Mouse (Mus musculus): ENCODE data around the gene Olfr1229. TPM values are rescaled to one million over a fixed set of nuclear protein-coding genes. Genes with fewer than 3 reads are reported as not detected.

The Olfr1229 gene
- polyA plus RNA-seq (2015; fragmentation: Nextera tagmentation; extraction: Ambion mirVana) = not detected in 2 replicates

- no peak for ATAC-seq (ENCODE audit: insufficient number of reproducible peaks, low FRiP score, low TSS enrichment, low read depth)
- no peaks in the 10 kb centered on the region for H3K27me3 ChIP-seq
- H3K4me2 ChIP-seq (replicated peaks) = no peak within 1 kb of the TSS
- no peaks in the 10 kb centered on the region for H3K36me3 ChIP-seq
- H3K4me1 ChIP-seq = no peaks in the 10 kb centered on the region
- H3K9me3 ChIP-seq (replicated peaks) = no peaks in the 10 kb centered on the region
- no peak within 1 kb of the TSS for H3K27ac ChIP-seq (replicated peaks)
- WGBS = 76% methylated on average over 2 of the region's 2 CpGs
- no peak within 1 kb of the TSS for H3K9ac ChIP-seq
- H3K4me3 ChIP-seq (replicated peaks) = no peak within 1 kb of the TSS
These were observed at the start of gene Olfr1229 for GRCm38 (mm10) chr2:89287914-89288313. Gene Olfr1229 (minus strand): TSS chr2:89288014.

GRCm38 (mm10) chr2:89329575-89329974 is 41.8 kb upstream of the Olfr1229 start, which contains the start of gene Olfr1232:
Gene Olfr1232 (minus strand): TSS chr2:89329675.
- Histone ChIP-seq H3K27ac (replicated peaks) (no peak within 1 kb of the TSS), H3K4me3 (replicated peaks) (no peak within 1 kb of the TSS), H3K9ac (no peak within 1 kb of the TSS), H3K4me2 (replicated peaks) (no peak within 1 kb of the TSS), H3K36me3 (no peaks in the 10 kb centered on the region), H3K9me3 (replicated peaks) (no peaks in the 10 kb centered on the region), H3K4me1 (no peaks in the 10 kb centered on the region), H3K27me3 (no peaks in the 10 kb centered on the region)
- no peak for ATAC-seq (ENCODE audit: insufficient number of reproducible peaks, low FRiP score, low TSS enrichment, low read depth)

GRCm38 (mm10) chr2:89306974-89307373 is 19.2 kb upstream of the Olfr1229 start, which contains the start of gene Olfr1231:
Gene Olfr1231 (minus strand): TSS chr2:89307074.
- Histone ChIP-seq H3K36me3 (no peaks in the 10 kb centered on the region), H3K27ac (replicated peaks) (no peak within 1 kb of the TSS), H3K27me3 (no peaks in the 10 kb centered on the region), H3K9ac (no peak within 1 kb of the TSS), H3K9me3 (replicated peaks) (no peaks in the 10 kb centered on the region), H3K4me3 (replicated peaks) (no peak within 1 kb of the TSS), H3K4me1 (no peaks in the 10 kb centered on the region), H3K4me2 (replicated peaks) (no peak within 1 kb of the TSS)
- 71% methylated on average over 2 of the region's 2 CpGs for WGBS
- no peak for ATAC-seq (ENCODE audit: insufficient number of reproducible peaks, low FRiP score, low TSS enrichment, low read depth)

GRCm38 (mm10) chr2:89297168-89297567 is 9.4 kb upstream of the Olfr1229 start, which contains the start of gene Olfr1230:
Gene Olfr1230 (minus strand): TSS chr2:89297268.
- Histone ChIP-seq H3K27ac (replicated peaks) (no peak within 1 kb of the TSS), H3K4me1 (no peaks in the 10 kb centered on the region), H3K9ac (no peak within 1 kb of the TSS), H3K4me3 (replicated peaks) (no peak within 1 kb of the TSS), H3K27me3 (no peaks in the 10 kb centered on the region), H3K9me3 (replicated peaks) (no peaks in the 10 kb centered on the region), H3K36me3 (no peaks in the 10 kb centered on the region), H3K4me2 (replicated peaks) (no peak within 1 kb of the TSS)
- 89% methylated on average over 1 of the region's 1 CpGs for WGBS
- ATAC-seq (ENCODE audit: insufficient number of reproducible peaks, low FRiP score, low TSS enrichment, low read depth) = no peak

- Histone ChIP-seq H3K27ac (replicated peaks) (no peak within 1 kb of the TSS), H3K4me3 (replicated peaks) (no peak within 1 kb of the TSS), H3K4me2 (replicated peaks) (no peak within 1 kb of the TSS), H3K36me3 (no peaks in the 10 kb centered on the region), H3K9ac (no peak within 1 kb of the TSS), H3K4me1 (no peaks in the 10 kb centered on the region), H3K9me3 (replicated peaks) (no peaks in the 10 kb centered on the region), H3K27me3 (no peaks in the 10 kb centered on the region)
- no peak for ATAC-seq (ENCODE audit: insufficient number of reproducible peaks, low FRiP score, low TSS enrichment, low read depth)
These were observed 33.9 kb downstream of the Olfr1229 start, which contains the start of gene Olfr1228 for GRCm38 (mm10) chr2:89253962-89254361. Gene Olfr1228 (minus strand): TSS chr2:89254062.

Other genes with a start within 250 kb of the Olfr1229 start
- gene Olfr1218, start 226.8 kb downstream of the Olfr1229 start, polyA plus RNA-seq (2015; fragmentation: Nextera tagmentation; extraction: Ambion mirVana) = not detected in 2 replicates
- gene Olfr1219, start 204.5 kb downstream of the Olfr1229 start, polyA plus RNA-seq (2015; fragmentation: Nextera tagmentation; extraction: Ambion mirVana) = not detected in 2 replicates
- gene Olfr1220, start 181.2 kb downstream of the Olfr1229 start, polyA plus RNA-seq (2015; fragmentation: Nextera tagmentation; extraction: Ambion mirVana) = not detected in 2 replicates
- gene Olfr1221, start 170.7 kb downstream of the Olfr1229 start, polyA plus RNA-seq (2015; fragmentation: Nextera tagmentation; extraction: Ambion mirVana) = 0.24 TPM in 1 of 2 replicates, not detected in the other
- gene Olfr1222, start 155.0 kb downstream of the Olfr1229 start, polyA plus RNA-seq (2015; fragmentation: Nextera tagmentation; extraction: Ambion mirVana) = 0.05 TPM in 1 of 2 replicates, not detected in the other
- not detected in 2 replicates for gene Olfr1223, start 136.5 kb downstream of the Olfr1229 start, polyA plus RNA-seq (2015; fragmentation: Nextera tagmentation; extraction: Ambion mirVana)
- not detected in 2 replicates for gene Olfr1224-ps1, start 123.9 kb downstream of the Olfr1229 start, polyA plus RNA-seq (2015; fragmentation: Nextera tagmentation; extraction: Ambion mirVana)
- not detected in 2 replicates for gene Olfr1225, start 113.3 kb downstream of the Olfr1229 start, polyA plus RNA-seq (2015; fragmentation: Nextera tagmentation; extraction: Ambion mirVana)
- gene Olfr1226, start 88.0 kb downstream of the Olfr1229 start, polyA plus RNA-seq (2015; fragmentation: Nextera tagmentation; extraction: Ambion mirVana) = not detected in 2 replicates
- gene Olfr1228, start 34.0 kb downstream of the Olfr1229 start, polyA plus RNA-seq (2015; fragmentation: Nextera tagmentation; extraction: Ambion mirVana) = not detected in 2 replicates
- gene Olfr1230, start 9.3 kb upstream of the Olfr1229 start, polyA plus RNA-seq (2015; fragmentation: Nextera tagmentation; extraction: Ambion mirVana) = not detected in 2 replicates
- gene Olfr1231, start 19.1 kb upstream of the Olfr1229 start, polyA plus RNA-seq (2015; fragmentation: Nextera tagmentation; extraction: Ambion mirVana) = 0.11 TPM in 1 of 2 replicates, not detected in the other
- not detected in 2 replicates for gene Olfr1232, start 41.7 kb upstream of the Olfr1229 start, polyA plus RNA-seq (2015; fragmentation: Nextera tagmentation; extraction: Ambion mirVana)
- gene Olfr1233, start 54.4 kb upstream of the Olfr1229 start, polyA plus RNA-seq (2015; fragmentation: Nextera tagmentation; extraction: Ambion mirVana) = not detected in 2 replicates
- gene Olfr1234, start 76.9 kb upstream of the Olfr1229 start, polyA plus RNA-seq (2015; fragmentation: Nextera tagmentation; extraction: Ambion mirVana) = 0.08 TPM in 1 of 2 replicates, not detected in the other
- gene Olfr1238, start 121.7 kb upstream of the Olfr1229 start, polyA plus RNA-seq (2015; fragmentation: Nextera tagmentation; extraction: Ambion mirVana) = not detected in 2 replicates
- 0.12 TPM in 1 of 2 replicates, not detected in the other for gene Olfr1239, start 132.4 kb upstream of the Olfr1229 start, polyA plus RNA-seq (2015; fragmentation: Nextera tagmentation; extraction: Ambion mirVana)
- gene Olfr1240, start 155.0 kb upstream of the Olfr1229 start, polyA plus RNA-seq (2015; fragmentation: Nextera tagmentation; extraction: Ambion mirVana) = 0.13 and 0.14 TPM in 2 replicates
- gene Olfr1241, start 199.1 kb upstream of the Olfr1229 start, polyA plus RNA-seq (2015; fragmentation: Nextera tagmentation; extraction: Ambion mirVana) = not detected in 2 replicates
- gene Olfr1242, start 210.3 kb upstream of the Olfr1229 start, polyA plus RNA-seq (2015; fragmentation: Nextera tagmentation; extraction: Ambion mirVana) = not detected in 2 replicates
- not detected in 2 replicates for gene Olfr1243, start 243.5 kb upstream of the Olfr1229 start, polyA plus RNA-seq (2015; fragmentation: Nextera tagmentation; extraction: Ambion mirVana)